Mouse (Mus musculus) heart, adult 11 months (tissue): ENCODE results near the gene Gfap.
A peak's percentile ranks its signal among the peaks of the same experiment; 100 is the strongest.

Experiments used
- DNase-seq: peaks from one replicate; pipeline ENCODE4 v3.0.0; 2022

The Gfap gene

GRCm38 (mm10) chr11:102900763-102901162, at the start of gene Gfap:
TSS of gene Gfap (minus strand) at chr11:102900912.
- DNase-seq = peak; percentile 95

- DNase-seq = peak; percentile 95
Observed at GRCm38 (mm10) chr11:102948043-102948961, 47.6 kb upstream of the Gfap start.

- no peak for DNase-seq
Observed at GRCm38 (mm10) chr11:102946992-102947343, 46.3 kb upstream of the Gfap start.

- peak; percentile 98 for DNase-seq
Observed at GRCm38 (mm10) chr11:102946265-102946991, 45.7 kb upstream of the Gfap start, which contains the start of gene C1ql1. TSS of gene C1ql1 (minus strand) at chr11:102946688.

- no peak for DNase-seq
Observed at GRCm38 (mm10) chr11:102945306-102946264, 44.9 kb upstream of the Gfap start.

GRCm38 (mm10) chr11:102941236-102941635, 40.5 kb upstream of the Gfap start:
- DNase-seq = no peak

- peak; percentile 79 for DNase-seq
Observed at GRCm38 (mm10) chr11:102939024-102939675, 38.4 kb upstream of the Gfap start.

GRCm38 (mm10) chr11:102937529-102938182, 36.9 kb upstream of the Gfap start:
- no peak for DNase-seq

- no peak for DNase-seq
Observed at GRCm38 (mm10) chr11:102936272-102936671, 35.6 kb upstream of the Gfap start.

- no peak for DNase-seq
Observed at GRCm38 (mm10) chr11:102930672-102931071, 30.0 kb upstream of the Gfap start.

- DNase-seq = no peak
Observed at GRCm38 (mm10) chr11:102925351-102925717, 24.6 kb upstream of the Gfap start.

- DNase-seq = peak; percentile 100
Observed at GRCm38 (mm10) chr11:102924557-102925350, 24.0 kb upstream of the Gfap start, which contains the start of gene Kif18b. TSS of gene Kif18b (minus strand) at chr11:102925124.

- peak; percentile 70 for DNase-seq
Observed at GRCm38 (mm10) chr11:102921491-102921890, 20.8 kb upstream of the Gfap start.

- DNase-seq = peak; percentile 4
Observed at GRCm38 (mm10) chr11:102918077-102918476, 17.4 kb upstream of the Gfap start.

- peak; percentile 84 for DNase-seq
Observed at GRCm38 (mm10) chr11:102915380-102915779, 14.7 kb upstream of the Gfap start.

GRCm38 (mm10) chr11:102911376-102911775, 10.7 kb upstream of the Gfap start:
- peak; percentile 62 for DNase-seq

- DNase-seq = peak; percentile 63
Observed at GRCm38 (mm10) chr11:102903654-102904053, 2.9 kb upstream of the Gfap start.

- DNase-seq = no peak
Observed at GRCm38 (mm10) chr11:102902107-102902506, 1.4 kb upstream of the Gfap start.

- peak; percentile 84 for DNase-seq
Observed at GRCm38 (mm10) chr11:102901199-102901598, 487 bp upstream of the Gfap start.

GRCm38 (mm10) chr11:102898408-102898807, 2.3 kb downstream of the Gfap start:
- DNase-seq = peak; percentile 85

- DNase-seq = no peak
Observed at GRCm38 (mm10) chr11:102896641-102897040, 4.1 kb downstream of the Gfap start.
